Mouse (Mus musculus): ENCODE data around the gene Tpgs1.

DNA sequence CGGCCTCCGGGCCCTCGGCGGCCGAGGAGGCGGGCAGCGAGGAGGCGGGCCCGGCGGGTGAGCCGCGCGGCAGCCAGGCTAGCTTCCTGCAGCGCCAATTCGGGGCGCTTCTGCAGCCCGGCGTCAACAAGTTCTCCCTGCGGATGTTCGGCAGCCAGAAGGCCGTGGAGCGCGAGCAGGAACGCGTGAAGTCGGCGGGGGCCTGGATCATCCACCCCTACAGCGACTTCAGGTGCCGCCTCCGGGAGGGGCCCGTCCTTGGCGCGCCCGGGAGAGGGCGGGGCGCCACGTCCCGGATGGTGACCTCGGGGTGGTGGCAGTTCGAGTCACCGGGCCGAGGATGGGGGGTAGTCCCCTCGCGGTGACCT, 47.8 kb downstream of the Tpgs1 start:
- TF ChIP-seq CTCF (IDR thresholded peaks at IDR 0.05; ENCODE audit: low read depth, low read length): no peak
- TF ChIP-seq POLR2A (IDR thresholded peaks at IDR 0.05; ENCODE audit: borderline replicate concordance, low read depth, low read length): no peak
